Mouse (Mus musculus) hindbrain, embryonic 11.5 days (tissue): ENCODE data around the gene Ifitm6. TPM values are rescaled to one million over a fixed set of nuclear protein-coding genes. Genes with fewer than 3 reads are reported as not detected.

Experiments
- ATAC-seq: fragments of 200-750 bp; cut with Nextera tagmentation; 2 replicates; pipeline ENCODE4 v1.8.0; 2017; ENCODE audit warnings: mild to moderate bottlenecking, moderate TSS enrichment, moderate library complexity; ENCODE audit not compliant: low FRiP score
- DNase-seq: peaks from one replicate; pipeline ENCODE4 v3.0.0-alpha.2; 2015; ENCODE audit warnings: low spot score
- H3K27ac ChIP-seq: fragments of 300-500 bp; sonication (generic); 2 replicates; pipeline ENCODE4 v1.5.1; 2014; ENCODE audit warnings: mild to moderate bottlenecking, low read depth, low read length
- H3K27me3 ChIP-seq: fragments of 300-500 bp; sonication (generic); 2 replicates; pipeline ENCODE4 v1.6.1; 2014; ENCODE audit warnings: mild to moderate bottlenecking, low read length, moderate library complexity, mixed read lengths; ENCODE audit not compliant: control insufficient read depth, insufficient read depth
- H3K36me3 ChIP-seq: fragments of 300-500 bp; sonication (generic); 2 replicates; pipeline ENCODE4 v1.6.1; 2014; ENCODE audit warnings: mild to moderate bottlenecking, low read length, moderate library complexity, mixed read lengths; ENCODE audit not compliant: control insufficient read depth, insufficient read depth
- H3K4me1 ChIP-seq: fragments of 300-500 bp; sonication (generic); replicated peaks from 2 replicates; pipeline ENCODE4 v1.6.1; 2014; ENCODE audit warnings: low read length, mixed read lengths; ENCODE audit not compliant: control insufficient read depth, insufficient read depth
- H3K4me2 ChIP-seq: fragments of 300-500 bp; sonication (generic); replicated peaks from 2 replicates; pipeline ENCODE4 v1.6.1; 2014; ENCODE audit warnings: mild to moderate bottlenecking, low read depth, low read length
- H3K4me3 ChIP-seq: fragments of 300-500 bp; sonication (generic); 2 replicates; pipeline ENCODE4 v1.5.1; 2014; ENCODE audit warnings: low read depth, low read length
- H3K9ac ChIP-seq: fragments of 300-500 bp; sonication (generic); 2 replicates; pipeline ENCODE4 v1.6.1; 2014; ENCODE audit warnings: low read depth, low read length
- H3K9me3 ChIP-seq: fragments of 300-500 bp; sonication (generic); 2 replicates; pipeline ENCODE4 v1.6.1; 2016; ENCODE audit warnings: low read length; ENCODE audit not compliant: control insufficient read depth
- WGBS: fragments of 180-500 bp; shearing (Covaris S2); extraction: QIAGEN DNeasy Blood & Tissue Kit; methylation state at CpG from one replicate; pipeline ENCODE4 v1.1.7; 2014; 5-methylcytosine and 5-hydroxymethylcytosine counted together
- polyA plus RNA-seq: library from polyadenylated mRNA; unstranded; fragments of >200 nt; fragmentation: Nextera tagmentation; extraction: Ambion mirVana; gene quantifications from 2 replicates; pipeline ENCODE4 v1.2.1, GENCODE M21; 2014

The Ifitm6 gene
- polyA plus RNA-seq, 1 experiment from 2014 or later, result not detected

DNA sequence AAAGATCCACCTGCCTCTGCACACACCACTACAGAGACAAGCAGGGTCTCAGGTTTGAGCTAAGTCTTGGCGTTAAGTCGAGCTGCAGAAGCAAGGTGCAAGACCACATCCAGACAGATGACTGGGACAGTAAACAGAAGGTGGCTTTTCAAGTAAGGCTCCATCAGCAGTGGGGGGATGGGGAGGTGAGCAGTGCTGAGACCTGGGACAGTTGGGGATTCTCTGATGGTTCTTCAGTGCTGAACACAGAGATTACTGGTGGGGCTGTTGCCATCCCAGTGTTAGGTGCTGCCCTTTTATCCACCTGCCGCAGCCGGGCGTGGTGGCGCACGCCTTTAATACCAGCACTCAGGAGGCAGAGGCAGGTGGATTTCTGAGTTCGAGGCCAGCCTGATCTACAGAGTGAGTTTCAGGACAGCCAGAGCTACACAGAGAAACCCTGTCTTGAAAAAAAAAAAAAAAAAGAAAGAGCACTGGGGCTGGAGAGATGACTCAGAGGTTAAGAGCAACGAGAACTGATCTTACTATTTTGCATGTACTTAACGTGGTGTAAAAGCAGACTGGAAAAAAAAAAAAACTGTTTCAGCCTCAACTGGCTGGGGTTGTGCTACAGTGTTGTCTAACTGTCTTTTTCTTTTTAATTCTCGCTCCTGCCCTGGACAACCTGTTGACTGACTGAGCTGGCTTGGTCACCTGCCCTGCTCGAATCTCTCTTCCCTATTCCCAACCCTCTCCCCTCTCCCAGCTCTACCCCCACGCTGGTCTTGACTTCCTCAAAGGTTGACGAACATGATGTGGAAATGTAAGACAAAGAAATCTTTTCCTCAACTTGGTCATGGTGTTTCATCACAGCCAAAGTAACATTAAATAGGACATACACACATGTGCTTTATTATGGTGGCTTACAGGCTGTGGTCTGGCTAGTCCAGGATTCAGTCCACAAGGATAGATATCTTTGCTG lies 4.0 kb upstream of the Ifitm6 start:
- DNase-seq, result no peak
- ATAC-seq, result no peak
- H3K27me3 ChIP-seq, result no peaks in the 10 kb centered on the region
- H3K27ac ChIP-seq, result no peak overlapping the region
- WGBS, result 90% methylated on average over 14 of the region's 14 CpGs
- H3K4me2 ChIP-seq, result no peak overlapping the region
- H3K9ac ChIP-seq, result no peak overlapping the region
- H3K4me3 ChIP-seq, result no peak overlapping the region
- H3K4me1 ChIP-seq, result 0 out of 2 replicates have a peak, but pooled peaks cover 3% of the 10 kb centered on the region
- H3K36me3 ChIP-seq, result no peaks in the 10 kb centered on the region
- H3K9me3 ChIP-seq, result no peaks in the 10 kb centered on the region

DNA sequence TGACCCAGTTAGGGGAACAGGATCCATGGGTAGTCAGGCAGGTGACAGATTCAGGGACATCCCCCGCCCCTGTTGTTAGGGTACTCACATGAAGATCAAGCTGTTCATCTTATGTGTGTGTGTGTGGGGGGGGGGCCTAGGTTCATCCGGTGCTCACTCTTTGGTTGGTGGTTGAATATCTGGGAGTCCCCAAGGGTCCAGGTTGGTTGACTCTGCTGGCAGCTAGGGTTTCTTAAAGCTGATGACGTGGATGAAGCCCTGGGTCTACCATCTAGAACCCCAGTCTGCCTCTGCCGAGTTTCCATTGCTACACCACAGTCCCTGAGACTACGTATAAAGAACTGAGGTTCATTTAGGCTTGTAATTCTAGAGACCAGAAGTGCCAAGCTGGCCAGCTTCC lies 1.3 kb upstream of the Ifitm6 start:
- 88% methylated on average over 5 of the region's 5 CpGs for WGBS
- no peak overlapping the region for H3K9ac ChIP-seq
- no peak overlapping the region for H3K27ac ChIP-seq
- H3K4me1 ChIP-seq, result no peaks in the 10 kb centered on the region
- H3K27me3 ChIP-seq, result no peaks in the 10 kb centered on the region
- no peak overlapping the region for H3K4me2 ChIP-seq
- no peaks in the 10 kb centered on the region for H3K9me3 ChIP-seq
- ATAC-seq, result no peak
- H3K36me3 ChIP-seq, result no peaks in the 10 kb centered on the region
- DNase-seq, result no peak
- no peak overlapping the region for H3K4me3 ChIP-seq

DNA sequence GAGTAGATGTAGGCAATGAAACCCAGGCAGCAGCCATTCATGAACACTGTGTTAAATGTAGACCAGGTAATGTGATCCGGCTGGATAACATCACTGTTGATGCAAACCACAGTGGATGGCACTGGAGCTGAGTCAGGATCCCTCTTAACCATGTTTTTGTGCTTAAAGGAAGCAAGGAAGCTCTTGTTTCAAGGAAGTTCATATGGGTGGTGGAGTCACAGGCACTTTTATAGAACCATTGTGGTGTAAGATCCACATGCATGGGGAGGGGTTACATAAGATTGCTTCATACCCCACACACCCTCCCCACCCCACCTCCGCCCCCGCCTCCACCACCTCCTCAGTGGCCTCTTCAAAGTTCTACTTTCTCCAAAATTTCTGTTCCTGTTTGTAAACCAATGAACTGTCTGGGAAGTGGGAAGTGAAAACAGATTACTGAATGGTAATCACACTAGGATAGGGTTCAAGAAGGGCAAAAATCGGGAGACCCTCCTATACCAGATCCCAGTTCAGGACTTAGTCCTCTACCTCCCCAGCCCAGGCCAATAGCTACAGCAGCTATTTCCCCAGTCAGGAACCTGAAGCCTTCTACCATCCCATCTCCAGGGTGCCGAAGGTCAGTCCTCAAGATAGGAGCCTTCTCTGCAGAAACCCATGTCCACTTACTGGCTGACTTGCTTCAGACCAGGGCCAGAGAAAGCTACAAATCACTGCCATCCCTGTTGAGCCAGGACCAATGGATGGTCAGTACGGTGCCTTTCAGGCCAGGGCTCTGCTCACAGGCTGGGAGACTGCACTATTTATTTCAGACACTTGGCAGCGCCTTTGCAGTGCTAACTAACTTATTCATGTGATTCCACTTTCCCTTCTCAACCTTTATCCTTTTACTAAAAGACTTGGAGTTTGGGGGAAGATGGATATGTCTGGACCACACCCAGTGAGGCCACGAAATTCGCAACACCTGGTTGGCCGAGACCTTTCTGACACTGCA lies 722 bp downstream of the Ifitm6 start:
- Histone ChIP-seq H3K4me1 (no peaks in the 10 kb centered on the region), H3K4me3 (no peak overlapping the region), H3K9me3 (no peaks in the 10 kb centered on the region), H3K4me2 (no peak overlapping the region), H3K36me3 (no peaks in the 10 kb centered on the region), H3K9ac (no peak overlapping the region), H3K27me3 (no peaks in the 10 kb centered on the region), H3K27ac (no peak overlapping the region)
- 85% methylated on average over 10 of the region's 10 CpGs for WGBS
- DNase-seq (no peak), ATAC-seq (no peak)

- no peak for ATAC-seq
- 91% methylated on average over 7 of the region's 7 CpGs for WGBS
- no peak overlapping the region for H3K9ac ChIP-seq
These were observed 6.4 kb downstream of the Ifitm6 start for GRCm38 (mm10) chr7:141011238-141011770.

GRCm38 (mm10) chr7:141010593-141010992 lies 7.1 kb downstream of the Ifitm6 start, which contains the start of gene Ifitm3:
TSS of gene Ifitm3 (minus strand) at chr7:141010770.
- ATAC-seq (no peak), DNase-seq (peak; percentile 23)
- Histone ChIP-seq H3K36me3 (no peaks in the 10 kb centered on the region), H3K27ac (no peak within 1 kb of the TSS), H3K9ac (no peak within 1 kb of the TSS; the same call in 1 of the 2 replicates), H3K4me3 (no peak within 1 kb of the TSS), H3K4me2 (0 out of 2 replicates have a peak within 1 kb of the TSS, but pooled peaks have one; percentile 7), H3K9me3 (no peaks in the 10 kb centered on the region), H3K4me1 (no peaks in the 10 kb centered on the region), H3K27me3 (no peaks in the 10 kb centered on the region)
- WGBS, result 26% methylated on average over 10 of the region's 10 CpGs

More at GRCm38 (mm10) chr7:141011238-141011770, 6.4 kb downstream of the Ifitm6 start:
- no peak for DNase-seq
- H3K4me1 ChIP-seq, result no peaks in the 10 kb centered on the region
- H3K9me3 ChIP-seq, result no peaks in the 10 kb centered on the region
- H3K4me2 ChIP-seq, result no peak overlapping the region
- H3K36me3 ChIP-seq, result no peaks in the 10 kb centered on the region
- H3K27me3 ChIP-seq, result no peaks in the 10 kb centered on the region
- no peak overlapping the region for H3K27ac ChIP-seq
- H3K4me3 ChIP-seq, result no peak overlapping the region

DNA sequence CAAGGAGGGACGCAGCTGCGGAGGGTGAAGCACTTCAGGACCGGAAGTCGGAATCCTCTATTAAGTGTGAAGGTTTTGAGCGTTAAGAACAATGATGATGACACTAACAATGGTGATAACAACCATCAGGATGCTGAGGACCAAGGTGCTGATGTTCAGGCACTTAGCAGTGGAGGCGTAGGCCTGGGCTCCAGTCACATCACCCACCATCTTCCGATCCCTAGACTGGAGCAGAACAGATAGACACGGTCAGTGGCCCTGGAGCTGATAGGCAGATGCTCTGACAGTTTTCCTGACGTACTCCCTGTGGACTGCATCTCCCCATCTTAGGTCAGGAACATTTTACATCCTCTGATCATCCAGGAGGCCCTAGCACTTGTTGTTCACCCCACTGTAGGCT lies 8.1 kb downstream of the Ifitm6 start:
- WGBS, result 89% methylated on average over 9 of the region's 9 CpGs
- no peak for ATAC-seq
- no peaks in the 10 kb centered on the region for H3K4me1 ChIP-seq
- H3K4me3 ChIP-seq, result no peak overlapping the region
- no peaks in the 10 kb centered on the region for H3K36me3 ChIP-seq
- no peak overlapping the region for H3K4me2 ChIP-seq
- no peaks in the 10 kb centered on the region for H3K27me3 ChIP-seq
- H3K27ac ChIP-seq, result no peak overlapping the region
- no peak for DNase-seq
- no peak overlapping the region for H3K9ac ChIP-seq
- H3K9me3 ChIP-seq, result no peaks in the 10 kb centered on the region

DNA sequence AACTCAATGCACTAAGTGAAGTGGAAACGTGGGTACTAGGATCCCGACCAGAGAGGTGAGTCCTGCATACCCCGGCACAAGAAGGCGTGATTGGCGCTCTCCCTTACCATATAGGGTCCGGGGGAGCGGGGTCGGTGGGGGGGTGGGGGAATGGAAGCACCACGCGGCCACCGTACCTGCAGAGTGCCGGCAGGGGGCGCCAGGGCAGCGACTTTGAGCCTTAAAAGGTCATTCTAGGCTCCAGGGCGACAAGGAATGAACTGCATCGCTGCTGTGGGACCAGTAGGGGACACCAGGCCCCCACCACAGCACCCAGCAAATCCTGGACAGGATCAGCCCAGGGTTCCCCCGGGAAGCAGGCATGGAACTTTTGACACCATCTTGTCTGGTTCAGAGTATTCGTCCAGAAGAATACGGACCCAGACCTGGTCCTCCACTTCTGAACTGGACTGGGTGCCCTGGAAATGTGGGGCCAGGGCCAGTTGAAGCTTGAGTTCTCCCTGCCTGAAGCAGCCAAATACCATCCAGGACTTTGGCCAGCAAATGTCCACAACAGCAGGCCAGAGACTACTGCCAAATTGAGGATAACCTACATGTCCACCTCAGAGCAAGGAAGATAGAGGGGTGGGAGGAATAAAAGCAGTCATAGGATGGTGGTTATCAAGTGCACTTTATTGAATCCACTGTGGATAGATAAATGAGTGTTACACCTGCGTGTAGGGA lies 8.6 kb downstream of the Ifitm6 start:
- Histone ChIP-seq H3K9ac (no peak overlapping the region), H3K27me3 (no peaks in the 10 kb centered on the region), H3K4me2 (peak overlapping the region; percentile 32), H3K36me3 (no peaks in the 10 kb centered on the region), H3K4me3 (peak overlapping the region; percentile 6; the same call in 1 of the 2 replicates), H3K4me1 (no peaks in the 10 kb centered on the region), H3K27ac (no peak overlapping the region), H3K9me3 (no peaks in the 10 kb centered on the region)
- whole genome bisulfite sequencing, result 9% methylated on average over 20 of the region's 20 CpGs
- peak; percentile 82 for ATAC-seq
- peak; percentile 88 for DNase-seq

GRCm38 (mm10) chr7:141008312-141008761 lies 9.4 kb downstream of the Ifitm6 start:
- Histone ChIP-seq H3K9me3 (no peaks in the 10 kb centered on the region), H3K4me2 (no peak overlapping the region), H3K36me3 (no peaks in the 10 kb centered on the region), H3K27ac (no peak overlapping the region), H3K27me3 (no peaks in the 10 kb centered on the region), H3K4me1 (no peaks in the 10 kb centered on the region), H3K4me3 (no peak overlapping the region), H3K9ac (no peak overlapping the region)
- DNase-seq, result peak; percentile 14
- WGBS, result 6% methylated on average over 7 of the region's 7 CpGs
- ATAC-seq, result no peak
